Mouse (Mus musculus): ENCODE results near the gene Sh3gl3. TPM values are rescaled to one million over a fixed set of nuclear protein-coding genes. Genes with fewer than 3 reads are reported as not detected.

The Sh3gl3 gene
- polyA plus RNA-seq, 1 experiment, result 1.7 TPM

- TF ChIP-seq POLR2A (IDR thresholded peaks at IDR 0.05; ENCODE audit: low read depth, low read length) (no peak), CTCF (IDR thresholded peaks at IDR 0.05; ENCODE audit: borderline replicate concordance, insufficient read depth, low read length) (no peak)
- Histone ChIP-seq H3K4me3 (ENCODE audit: insufficient read depth, low read length) (no peak overlapping the region), H3K4me1 (ENCODE audit: control insufficient read depth, insufficient read depth, low read length) (no peaks in the 10 kb centered on the region), H3K27ac (ENCODE audit: insufficient read depth, low read length) (no peak overlapping the region)
Measured at GRCm38 (mm10) chr7:82326616-82327015, 153.0 kb downstream of the Sh3gl3 start.

DNA sequence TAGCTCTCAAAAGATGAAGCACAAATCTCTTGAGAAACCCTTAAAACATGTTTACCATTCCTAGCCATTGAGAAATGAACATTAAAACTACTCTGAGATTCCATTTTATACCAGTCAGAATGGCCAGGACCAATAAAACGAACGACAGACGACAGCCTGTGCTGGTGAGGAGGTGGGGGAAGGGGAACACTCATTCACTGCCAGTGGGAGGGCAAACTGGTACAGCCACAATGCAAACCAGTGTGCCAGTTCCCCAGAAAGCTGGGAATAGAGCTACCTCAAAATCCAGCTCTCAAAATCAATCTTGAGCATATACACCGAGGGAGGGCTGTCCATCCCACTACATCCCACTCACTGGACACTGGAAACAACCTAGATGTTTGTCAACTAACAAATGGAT, 153.6 kb downstream of the Sh3gl3 start:
- TF ChIP-seq POLR2A (IDR thresholded peaks at IDR 0.05; ENCODE audit: low read depth, low read length) (no peak), CTCF (IDR thresholded peaks at IDR 0.05; ENCODE audit: borderline replicate concordance, insufficient read depth, low read length) (no peak)
- H3K4me3 ChIP-seq (ENCODE audit: insufficient read depth, low read length), result no peak overlapping the region
- no peaks in the 10 kb centered on the region for H3K4me1 ChIP-seq (ENCODE audit: control insufficient read depth, insufficient read depth, low read length)
- no peak overlapping the region for H3K27ac ChIP-seq (ENCODE audit: insufficient read depth, low read length)

- TF ChIP-seq POLR2A (IDR thresholded peaks at IDR 0.05; ENCODE audit: low read depth, low read length) (no peak), CTCF (IDR thresholded peaks at IDR 0.05; ENCODE audit: borderline replicate concordance, insufficient read depth, low read length) (no peak)
- no peaks in the 10 kb centered on the region for H3K4me1 ChIP-seq (ENCODE audit: control insufficient read depth, insufficient read depth, low read length)
- H3K4me3 ChIP-seq (ENCODE audit: insufficient read depth, low read length), result no peak overlapping the region
- no peak overlapping the region for H3K27ac ChIP-seq (ENCODE audit: insufficient read depth, low read length)
Measured at GRCm38 (mm10) chr7:82327881-82328280, 154.2 kb downstream of the Sh3gl3 start.

DNA sequence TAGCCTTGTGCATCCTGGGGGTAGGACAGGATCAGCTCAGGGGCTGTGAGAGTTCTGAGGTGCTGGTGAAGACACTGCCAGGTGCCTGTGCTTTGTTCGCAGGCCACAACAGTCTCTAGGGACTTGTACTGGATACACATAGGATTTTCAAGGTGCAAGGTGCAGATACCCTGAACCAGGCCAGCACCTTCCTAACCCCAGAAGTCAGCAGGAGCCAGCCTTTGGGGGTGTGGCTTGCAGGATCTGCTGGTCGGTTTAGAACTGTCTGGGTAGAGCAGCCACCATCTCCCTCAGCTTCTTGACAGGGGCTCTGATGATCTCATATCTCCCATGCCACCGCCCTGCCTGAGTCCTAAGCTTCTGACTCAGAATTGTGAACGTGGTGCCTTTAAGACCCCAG, 156.2 kb downstream of the Sh3gl3 start:
- Histone ChIP-seq H3K4me1 (ENCODE audit: control insufficient read depth, insufficient read depth, low read length) (no peaks in the 10 kb centered on the region), H3K27ac (ENCODE audit: insufficient read depth, low read length) (no peak overlapping the region), H3K4me3 (ENCODE audit: insufficient read depth, low read length) (no peak overlapping the region)
- TF ChIP-seq POLR2A (IDR thresholded peaks at IDR 0.05; ENCODE audit: low read depth, low read length) (no peak), CTCF (IDR thresholded peaks at IDR 0.05; ENCODE audit: borderline replicate concordance, insufficient read depth, low read length) (no peak)

DNA sequence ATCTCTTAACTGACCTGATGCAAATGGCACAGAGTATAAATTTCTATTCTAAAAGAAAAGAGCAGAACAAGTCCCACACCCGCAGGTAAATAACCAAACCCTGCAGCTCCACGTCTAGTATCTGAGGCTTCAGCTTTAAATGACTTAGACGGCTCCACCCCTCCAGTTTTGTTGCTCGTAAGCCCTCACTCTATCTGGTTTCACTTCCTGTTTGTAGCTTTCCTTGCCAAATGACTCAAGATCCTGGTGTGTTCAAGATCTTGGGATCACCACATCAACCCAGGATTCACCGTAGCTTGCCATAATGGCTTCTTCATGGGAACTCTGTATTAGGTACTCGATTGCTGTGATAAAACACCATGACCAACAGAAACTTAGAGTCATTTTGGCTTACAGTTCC, 157.2 kb downstream of the Sh3gl3 start:
- no peaks in the 10 kb centered on the region for H3K4me1 ChIP-seq (ENCODE audit: control insufficient read depth, insufficient read depth, low read length)
- H3K4me3 ChIP-seq (ENCODE audit: insufficient read depth, low read length), result no peak overlapping the region
- H3K27ac ChIP-seq (ENCODE audit: insufficient read depth, low read length), result no peak overlapping the region
- TF ChIP-seq POLR2A (IDR thresholded peaks at IDR 0.05; ENCODE audit: low read depth, low read length) (no peak), CTCF (IDR thresholded peaks at IDR 0.05; ENCODE audit: borderline replicate concordance, insufficient read depth, low read length) (no peak)

- no peak overlapping the region for H3K27ac ChIP-seq (ENCODE audit: insufficient read depth, low read length)
- TF ChIP-seq CTCF (IDR thresholded peaks at IDR 0.05; ENCODE audit: borderline replicate concordance, insufficient read depth, low read length) (no peak), POLR2A (IDR thresholded peaks at IDR 0.05; ENCODE audit: low read depth, low read length) (no peak)
Measured at GRCm38 (mm10) chr7:82334000-82334399, 160.4 kb downstream of the Sh3gl3 start.

DNA sequence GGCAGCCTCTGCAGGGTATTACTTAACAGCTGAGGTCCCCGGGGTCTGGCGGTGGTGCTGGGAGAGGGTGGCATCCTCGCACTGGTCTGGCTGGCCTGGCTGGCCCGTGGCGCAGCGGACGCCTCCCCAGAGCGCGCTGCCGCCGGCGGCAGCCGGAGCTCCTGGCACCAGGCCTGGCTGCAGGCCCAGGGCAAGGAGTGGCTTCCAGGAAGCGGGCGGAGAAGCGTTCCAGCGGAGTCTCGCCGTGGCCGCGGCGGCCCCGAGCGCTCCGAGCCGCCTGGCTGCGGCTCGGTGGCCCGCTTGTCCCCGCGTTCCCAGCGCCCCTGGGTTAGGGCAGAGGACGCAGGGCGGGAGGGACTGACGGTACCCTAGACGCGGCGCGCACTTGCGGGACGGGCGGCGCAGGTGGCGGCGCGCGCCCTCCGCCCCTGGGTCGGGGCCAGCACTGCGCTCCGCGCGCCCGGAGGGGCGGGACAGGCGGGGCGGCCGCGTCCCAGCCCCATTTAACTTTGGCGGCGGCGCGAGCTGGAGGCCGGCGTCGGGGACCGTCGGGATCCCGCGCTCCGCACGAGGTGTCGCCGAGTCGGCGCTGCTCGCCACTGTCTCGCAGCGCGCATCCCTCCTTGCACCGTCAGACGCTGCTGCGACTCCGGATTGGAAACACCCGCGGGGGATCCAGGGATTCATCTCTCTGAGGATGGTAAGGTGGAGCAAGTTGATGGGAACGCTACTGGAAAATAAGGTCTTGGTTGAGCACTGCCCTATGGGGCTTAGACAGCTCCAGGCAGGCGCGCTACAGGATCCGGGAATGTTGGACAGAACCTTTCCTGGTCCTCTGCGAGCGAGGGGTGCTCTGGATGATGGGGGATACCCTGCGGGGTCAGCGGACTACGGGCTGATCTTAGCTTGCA, 161.8 kb downstream of the Sh3gl3 start, which contains the start of gene Adamtsl3:
TSS of gene Adamtsl3 (plus strand) at position 484 of the 911 bp plus-strand sequence.
- TF ChIP-seq POLR2A (IDR thresholded peaks at IDR 0.05; ENCODE audit: low read depth, low read length) (no peak), CTCF (IDR thresholded peaks at IDR 0.05; ENCODE audit: borderline replicate concordance, insufficient read depth, low read length) (no peak)
- H3K4me1 ChIP-seq (ENCODE audit: control insufficient read depth, insufficient read depth, low read length), result no peaks in the 10 kb centered on the region
- no peak within 1 kb of the TSS for H3K27ac ChIP-seq (ENCODE audit: insufficient read depth, low read length)

More at GRCm38 (mm10) chr7:82334000-82334399, 160.4 kb downstream of the Sh3gl3 start:
- H3K4me3 ChIP-seq (ENCODE audit: insufficient read depth, low read length), result no peak overlapping the region
- H3K4me1 ChIP-seq (ENCODE audit: control insufficient read depth, insufficient read depth, low read length), result no peaks in the 10 kb centered on the region

GRCm38 (mm10) chr7:82336132-82336531, 162.5 kb downstream of the Sh3gl3 start:
- Histone ChIP-seq H3K27ac (ENCODE audit: insufficient read depth, low read length) (no peak overlapping the region), H3K4me1 (ENCODE audit: control insufficient read depth, insufficient read depth, low read length) (no peaks in the 10 kb centered on the region), H3K4me3 (ENCODE audit: insufficient read depth, low read length) (peak overlapping the region; percentile 43)
- TF ChIP-seq CTCF (IDR thresholded peaks at IDR 0.05; ENCODE audit: borderline replicate concordance, insufficient read depth, low read length) (no peak), POLR2A (IDR thresholded peaks at IDR 0.05; ENCODE audit: low read depth, low read length) (no peak)

More for the DNA sequence above, 161.8 kb downstream of the Sh3gl3 start, which contains the start of gene Adamtsl3:
- peak within 1 kb of the TSS; percentile 43 for H3K4me3 ChIP-seq (ENCODE audit: insufficient read depth, low read length)

GRCm38 (mm10) chr7:82338121-82338520, 164.5 kb downstream of the Sh3gl3 start:
- no peak overlapping the region for H3K4me3 ChIP-seq (ENCODE audit: insufficient read depth, low read length)
- no peaks in the 10 kb centered on the region for H3K4me1 ChIP-seq (ENCODE audit: control insufficient read depth, insufficient read depth, low read length)
- no peak overlapping the region for H3K27ac ChIP-seq (ENCODE audit: insufficient read depth, low read length)
- TF ChIP-seq POLR2A (IDR thresholded peaks at IDR 0.05; ENCODE audit: low read depth, low read length) (no peak), CTCF (IDR thresholded peaks at IDR 0.05; ENCODE audit: borderline replicate concordance, insufficient read depth, low read length) (no peak)

GRCm38 (mm10) chr7:82338532-82338931, 164.9 kb downstream of the Sh3gl3 start:
- Histone ChIP-seq H3K27ac (ENCODE audit: insufficient read depth, low read length) (no peak overlapping the region), H3K4me3 (ENCODE audit: insufficient read depth, low read length) (no peak overlapping the region), H3K4me1 (ENCODE audit: control insufficient read depth, insufficient read depth, low read length) (no peaks in the 10 kb centered on the region)
- TF ChIP-seq CTCF (IDR thresholded peaks at IDR 0.05; ENCODE audit: borderline replicate concordance, insufficient read depth, low read length) (no peak; the same call in 1 of the 2 replicates), POLR2A (IDR thresholded peaks at IDR 0.05; ENCODE audit: low read depth, low read length) (no peak)

All from embryonic fibroblast, embryonic 13.5 days (primary cell).